Mouse (Mus musculus): ENCODE measurements at regions not wholly inside any gene's neighbourhood (a gene's known extent, or its start where the extent isn't known, plus 50 kb on each side); places are given as distances from the start of the nearest gene placed in this dataset.
A peak's percentile ranks its signal among the peaks of the same experiment; 100 is the strongest.

DNA sequence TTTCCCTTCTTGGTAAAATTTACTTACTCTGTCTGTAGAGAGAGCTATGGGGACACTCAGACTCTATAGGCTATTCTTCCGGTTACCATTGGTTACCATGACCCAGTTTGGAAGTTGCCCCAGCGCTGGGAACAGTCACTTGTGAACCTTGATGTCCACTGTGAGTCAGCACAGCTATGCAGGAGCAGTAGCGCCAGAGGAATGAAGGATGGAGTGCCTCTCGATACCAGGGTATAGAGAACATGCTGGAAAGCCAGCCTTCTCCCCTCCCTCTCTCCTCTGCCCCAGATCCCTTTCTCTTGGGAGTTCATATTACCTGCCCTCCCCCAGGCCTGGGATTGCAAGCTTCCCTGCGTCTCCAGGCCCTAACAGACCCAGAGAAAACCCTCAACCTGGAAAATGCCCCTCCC lies 141.8 kb downstream of the Zfp36l1 start:
- no peak for TF ChIP-seq CTCF (IDR thresholded peaks at IDR 0.05)
- TF ChIP-seq EP300 (IDR thresholded peaks at IDR 0.05), result no peak
- H3K27ac ChIP-seq (ENCODE audit: low read length), result peak overlapping the region; percentile 81
- no peak overlapping the region for H3K4me3 ChIP-seq (ENCODE audit: low read depth, low read length)
- ATAC-seq, result peak; percentile 12; the same call in 1 of the 2 replicates
- peak; percentile 69 for DNase-seq (ENCODE audit: low spot score)
- H3K9me3 ChIP-seq (ENCODE audit: low read length), result no peaks in the 10 kb centered on the region
- WGBS, result 35% methylated on average over 5 of the region's 5 CpGs
- no peaks in the 10 kb centered on the region for H3K36me3 ChIP-seq (ENCODE audit: insufficient read depth, low read length)
- 0 out of 2 replicates have a peak overlapping the region, but pooled peaks have one; percentile 8 for H3K4me2 ChIP-seq (replicated peaks; ENCODE audit: low read depth, low read length)
- no peaks in the 10 kb centered on the region for H3K27me3 ChIP-seq (replicated peaks; ENCODE audit: insufficient read depth, low read length)
- H3K4me1 ChIP-seq (ENCODE audit: insufficient read depth, low read depth, low read length), result peaks cover 38% of the 10 kb centered on the region
- no peak overlapping the region for H3K9ac ChIP-seq (replicated peaks; ENCODE audit: low read depth)

- ATAC-seq (no peak), DNase-seq (ENCODE audit: low spot score) (peak; percentile 46)
- TF ChIP-seq CTCF (IDR thresholded peaks at IDR 0.05), result no peak
- no peak for TF ChIP-seq EP300 (IDR thresholded peaks at IDR 0.05)
- WGBS, result 18% methylated on average over 13 of the region's 13 CpGs
- Histone ChIP-seq H3K4me2 (replicated peaks; ENCODE audit: low read depth, low read length) (0 out of 2 replicates have a peak overlapping the region, but pooled peaks have one; percentile 8), H3K4me3 (ENCODE audit: low read depth, low read length) (no peak overlapping the region), H3K4me1 (ENCODE audit: insufficient read depth, low read depth, low read length) (peaks cover 45% of the 10 kb centered on the region), H3K27me3 (replicated peaks; ENCODE audit: insufficient read depth, low read length) (no peaks in the 10 kb centered on the region), H3K36me3 (ENCODE audit: insufficient read depth, low read length) (no peaks in the 10 kb centered on the region), H3K27ac (ENCODE audit: low read length) (peak overlapping the region; percentile 81), H3K9ac (replicated peaks; ENCODE audit: low read depth) (0 out of 2 replicates have a peak overlapping the region, but pooled peaks have one; percentile 23), H3K9me3 (ENCODE audit: low read length) (no peaks in the 10 kb centered on the region)
Observed at GRCm38 (mm10) chr12:79970227-79970901, 142.4 kb downstream of the Zfp36l1 start.

GRCm38 (mm10) chr12:79969346-79970226 lies 143.2 kb downstream of the Zfp36l1 start:
- Histone ChIP-seq H3K9ac (replicated peaks; ENCODE audit: low read depth) (0 out of 2 replicates have a peak overlapping the region, but pooled peaks have one; percentile 23), H3K27ac (ENCODE audit: low read length) (peak overlapping the region; percentile 81), H3K4me1 (ENCODE audit: insufficient read depth, low read depth, low read length) (peaks cover 46% of the 10 kb centered on the region), H3K27me3 (replicated peaks; ENCODE audit: insufficient read depth, low read length) (no peaks in the 10 kb centered on the region), H3K36me3 (ENCODE audit: insufficient read depth, low read length) (no peaks in the 10 kb centered on the region), H3K4me2 (replicated peaks; ENCODE audit: low read depth, low read length) (no peak overlapping the region), H3K9me3 (ENCODE audit: low read length) (no peaks in the 10 kb centered on the region), H3K4me3 (ENCODE audit: low read depth, low read length) (no peak overlapping the region)
- WGBS, result 58% methylated on average over 3 of the region's 3 CpGs
- DNase-seq (ENCODE audit: low spot score), result peak; percentile 76
- 0 out of 2 replicates have a peak, but pooled peaks have one; percentile 7 for ATAC-seq
- TF ChIP-seq EP300 (IDR thresholded peaks at IDR 0.05) (no peak), CTCF (IDR thresholded peaks at IDR 0.05) (peak; percentile 57)

DNA sequence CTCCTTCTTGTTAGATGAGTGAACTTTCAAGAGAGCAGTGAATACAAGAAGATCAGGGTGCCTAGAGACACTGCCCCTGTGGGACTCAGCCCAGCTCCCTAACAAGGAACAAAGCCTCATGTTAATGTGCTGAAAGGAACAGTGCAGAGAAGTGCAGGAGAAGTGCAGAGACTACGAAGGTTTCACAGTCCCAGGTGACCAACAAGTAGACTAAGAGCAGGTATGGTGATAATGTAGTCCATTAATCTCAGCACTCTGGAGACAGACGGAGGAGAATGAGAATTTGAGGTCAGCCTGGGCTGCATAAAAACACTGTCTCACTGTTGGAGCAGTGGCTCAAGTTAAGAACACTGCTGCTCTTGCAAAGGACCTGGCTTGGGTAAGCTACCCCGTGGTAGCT lies 144.1 kb downstream of the Zfp36l1 start:
- ATAC-seq (no peak), DNase-seq (ENCODE audit: low spot score) (peak; percentile 42)
- H3K27me3 ChIP-seq (replicated peaks; ENCODE audit: insufficient read depth, low read length), result no peaks in the 10 kb centered on the region
- WGBS, result 33% methylated on average over 3 of the region's 3 CpGs
- no peaks in the 10 kb centered on the region for H3K9me3 ChIP-seq (ENCODE audit: low read length)
- peaks cover 46% of the 10 kb centered on the region for H3K4me1 ChIP-seq (ENCODE audit: insufficient read depth, low read depth, low read length)
- H3K4me2 ChIP-seq (replicated peaks; ENCODE audit: low read depth, low read length), result no peak overlapping the region
- no peaks in the 10 kb centered on the region for H3K36me3 ChIP-seq (ENCODE audit: insufficient read depth, low read length)
- no peak overlapping the region for H3K9ac ChIP-seq (replicated peaks; ENCODE audit: low read depth)
- no peak overlapping the region for H3K27ac ChIP-seq (ENCODE audit: low read length)
- H3K4me3 ChIP-seq (ENCODE audit: low read depth, low read length), result no peak overlapping the region
- TF ChIP-seq EP300 (IDR thresholded peaks at IDR 0.05) (no peak), CTCF (IDR thresholded peaks at IDR 0.05) (no peak)

DNA sequence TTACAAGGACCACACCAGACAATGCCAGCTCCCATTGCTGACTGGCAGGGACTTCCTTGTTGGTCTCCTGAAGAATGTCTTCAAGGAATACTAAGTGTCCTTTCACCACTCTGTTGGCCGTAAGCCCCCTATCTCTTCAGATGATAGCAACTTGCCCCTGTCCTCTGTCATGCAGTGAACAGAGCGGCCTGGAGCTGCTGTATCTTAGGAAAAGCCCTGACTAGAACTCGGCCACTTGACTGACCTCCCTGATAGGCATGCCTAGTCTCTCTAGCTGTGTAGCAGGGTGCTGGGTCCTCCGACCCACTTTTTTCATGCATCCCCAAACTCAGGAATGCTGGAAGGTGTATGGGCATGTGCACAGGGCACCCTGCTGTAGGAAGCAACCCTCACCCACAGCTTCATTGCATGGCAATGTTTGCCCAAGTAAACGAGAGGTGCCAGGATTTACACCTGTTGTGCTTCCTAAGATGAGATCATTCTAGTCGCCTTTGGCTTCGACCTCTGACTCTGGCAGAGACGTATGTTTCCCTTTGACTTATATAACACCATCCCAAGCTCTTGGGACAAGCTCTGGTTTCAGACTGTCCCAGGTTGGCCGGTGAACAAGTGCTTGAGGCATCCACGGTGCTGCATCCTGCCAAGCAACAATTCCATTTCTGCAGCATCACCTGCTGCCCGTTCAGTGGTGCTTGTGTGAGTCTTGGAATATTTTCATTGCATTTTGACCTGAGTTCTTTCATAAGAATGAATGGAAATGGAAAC lies 145.1 kb downstream of the Zfp36l1 start:
- H3K27me3 ChIP-seq (replicated peaks; ENCODE audit: insufficient read depth, low read length), result no peaks in the 10 kb centered on the region
- DNase-seq (ENCODE audit: low spot score) (no peak), ATAC-seq (no peak)
- H3K9ac ChIP-seq (replicated peaks; ENCODE audit: low read depth), result no peak overlapping the region
- H3K4me1 ChIP-seq (ENCODE audit: insufficient read depth, low read depth, low read length), result peaks cover 46% of the 10 kb centered on the region
- H3K4me3 ChIP-seq (ENCODE audit: low read depth, low read length), result no peak overlapping the region
- no peak overlapping the region for H3K4me2 ChIP-seq (replicated peaks; ENCODE audit: low read depth, low read length)
- TF ChIP-seq EP300 (IDR thresholded peaks at IDR 0.05) (no peak), CTCF (IDR thresholded peaks at IDR 0.05) (no peak)
- H3K9me3 ChIP-seq (ENCODE audit: low read length), result no peaks in the 10 kb centered on the region
- 66% methylated on average over 11 of the region's 11 CpGs for WGBS
- peak overlapping the region; percentile 69 for H3K27ac ChIP-seq (ENCODE audit: low read length)
- no peaks in the 10 kb centered on the region for H3K36me3 ChIP-seq (ENCODE audit: insufficient read depth, low read length)

All from lung, postnatal 0 days (tissue).